Mouse (Mus musculus) embryonic fibroblast, embryonic 13.5 days (primary cell): Measurements from ENCODE around the gene Kmt2c. TPM values are rescaled to one million over a fixed set of nuclear protein-coding genes. Genes with fewer than 3 reads are reported as not detected.

Source experiments
- H3K27ac ChIP-seq: 2 replicates; pipeline ENCODE4 v1.5.1; 2012; ENCODE audit warnings: low read length, control low read depth, inconsistent platforms; ENCODE audit not compliant: insufficient read depth
- H3K4me1 ChIP-seq: 2 replicates; pipeline ENCODE4 v1.6.1; 2011; ENCODE audit warnings: low read length; ENCODE audit not compliant: control insufficient read depth, insufficient read depth
- H3K4me3 ChIP-seq: 2 replicates; pipeline ENCODE4 v1.5.1; 2011; ENCODE audit warnings: mild to moderate bottlenecking, control low read depth, low read length; ENCODE audit not compliant: insufficient read depth
- CTCF ChIP-seq: IDR thresholded peaks from 2 replicates; pipeline ENCODE4 v1.5.1; 2011; ENCODE audit warnings: mild to moderate bottlenecking, control low read depth, low read length, moderate library complexity, borderline replicate concordance; ENCODE audit not compliant: insufficient read depth
- POLR2A ChIP-seq: IDR thresholded peaks from 2 replicates; pipeline ENCODE4 v1.6.1; 2011; ENCODE audit warnings: low read depth, mild to moderate bottlenecking, control low read depth, low read length, moderate library complexity
- polyA plus RNA-seq: library from polyadenylated mRNA; stranded (reverse); fragments of >200 nt; gene quantifications from 2 replicates; pipeline ENCODE4 v1.2.4, GENCODE M21; 2011; ENCODE audit warnings: low read depth; ENCODE audit not compliant: missing spikeins, insufficient read length

Kmt2c gene
- polyA plus RNA-seq = 21.2 and 28.6 TPM in 2 replicates

- TF ChIP-seq CTCF (no peak), POLR2A (peak; percentile 87)
- Histone ChIP-seq H3K27ac (peak within 1 kb of the TSS; percentile 97), H3K4me1 (peaks cover 2% of the 10 kb centered on the region; the same call in 1 of the 2 replicates), H3K4me3 (peak within 1 kb of the TSS; percentile 99)
These were observed at the start of gene Kmt2c for GRCm38 (mm10) chr5:25498346-25498820. Kmt2c (minus strand) TSS chr5:25498783.

GRCm38 (mm10) chr5:25546912-25547311 is 48.3 kb upstream of the Kmt2c start:
- Histone ChIP-seq H3K4me1 (no peaks in the 10 kb centered on the region), H3K27ac (no peak overlapping the region), H3K4me3 (no peak overlapping the region)
- TF ChIP-seq POLR2A (no peak), CTCF (no peak)

GRCm38 (mm10) chr5:25544566-25544965 is 46.0 kb upstream of the Kmt2c start:
- Histone ChIP-seq H3K27ac (no peak overlapping the region), H3K4me3 (no peak overlapping the region), H3K4me1 (no peaks in the 10 kb centered on the region)
- TF ChIP-seq POLR2A (no peak), CTCF (no peak)

- no peak overlapping the region for H3K27ac ChIP-seq
- TF ChIP-seq POLR2A (no peak), CTCF (no peak)
- no peaks in the 10 kb centered on the region for H3K4me1 ChIP-seq
- no peak overlapping the region for H3K4me3 ChIP-seq
These were observed 45.5 kb upstream of the Kmt2c start for GRCm38 (mm10) chr5:25544061-25544460.

- TF ChIP-seq POLR2A (no peak), CTCF (no peak)
- Histone ChIP-seq H3K27ac (no peak overlapping the region), H3K4me1 (no peaks in the 10 kb centered on the region), H3K4me3 (no peak overlapping the region)
These were observed 43.1 kb upstream of the Kmt2c start for GRCm38 (mm10) chr5:25541661-25542060.

- TF ChIP-seq CTCF (no peak), POLR2A (no peak)
- no peaks in the 10 kb centered on the region for H3K4me1 ChIP-seq
- no peak overlapping the region for H3K27ac ChIP-seq
- no peak overlapping the region for H3K4me3 ChIP-seq
These were observed 42.3 kb upstream of the Kmt2c start for GRCm38 (mm10) chr5:25540921-25541320.

GRCm38 (mm10) chr5:25540412-25540811 is 41.8 kb upstream of the Kmt2c start:
- Histone ChIP-seq H3K4me3 (no peak overlapping the region), H3K27ac (no peak overlapping the region), H3K4me1 (no peaks in the 10 kb centered on the region)
- no peak for TF ChIP-seq POLR2A
- TF ChIP-seq CTCF = no peak

- Histone ChIP-seq H3K4me3 (no peak overlapping the region), H3K27ac (no peak overlapping the region), H3K4me1 (no peaks in the 10 kb centered on the region)
- TF ChIP-seq POLR2A (no peak), CTCF (no peak)
These were observed 38.4 kb upstream of the Kmt2c start for GRCm38 (mm10) chr5:25536921-25537409.

- Histone ChIP-seq H3K4me3 (no peak overlapping the region), H3K4me1 (no peaks in the 10 kb centered on the region), H3K27ac (no peak overlapping the region)
- no peak for TF ChIP-seq POLR2A
- no peak for TF ChIP-seq CTCF
These were observed 37.9 kb upstream of the Kmt2c start for GRCm38 (mm10) chr5:25536451-25536850.

GRCm38 (mm10) chr5:25535566-25535965 is 37.0 kb upstream of the Kmt2c start:
- H3K27ac ChIP-seq = no peak overlapping the region
- TF ChIP-seq CTCF (no peak), POLR2A (no peak)
- no peak overlapping the region for H3K4me3 ChIP-seq
- no peaks in the 10 kb centered on the region for H3K4me1 ChIP-seq

GRCm38 (mm10) chr5:25533298-25533697 is 34.7 kb upstream of the Kmt2c start:
- no peak for TF ChIP-seq CTCF
- no peak for TF ChIP-seq POLR2A
- Histone ChIP-seq H3K4me3 (no peak overlapping the region), H3K27ac (no peak overlapping the region), H3K4me1 (no peaks in the 10 kb centered on the region)
